Mouse (Mus musculus) midbrain, embryonic 13.5 days (tissue): ENCODE measurements around the gene Syndig1. TPM values are rescaled to one million over a fixed set of nuclear protein-coding genes. Genes with fewer than 3 reads are reported as not detected.

Experiments
- ATAC-seq: fragments of 200-750 bp; cut with Nextera tagmentation; 2 replicates; pipeline ENCODE4 v1.8.0; 2017; ENCODE audit warnings: mild to moderate bottlenecking, moderate TSS enrichment, moderate library complexity
- H3K27ac ChIP-seq: fragments of 300-500 bp; sonication (generic); 2 replicates; pipeline ENCODE4 v1.5.1; 2015; ENCODE audit warnings: inconsistent platforms, mild to moderate bottlenecking, moderate library complexity
- H3K27me3 ChIP-seq: fragments of 300-500 bp; sonication (generic); 2 replicates; pipeline ENCODE4 v1.6.1; 2015; ENCODE audit warnings: mild to moderate bottlenecking, inconsistent platforms
- H3K36me3 ChIP-seq: fragments of 300-500 bp; sonication (generic); 2 replicates; pipeline ENCODE4 v1.6.1; 2015; ENCODE audit warnings: mild to moderate bottlenecking, inconsistent platforms
- H3K4me1 ChIP-seq: fragments of 300-500 bp; sonication (generic); replicated peaks from 2 replicates; pipeline ENCODE4 v1.6.1; 2015; ENCODE audit warnings: inconsistent platforms
- H3K4me2 ChIP-seq: fragments of 300-500 bp; sonication (generic); replicated peaks from 2 replicates; pipeline ENCODE4 v1.6.1; 2015; ENCODE audit warnings: moderate library complexity, mild to moderate bottlenecking, inconsistent platforms
- H3K4me3 ChIP-seq: fragments of 300-500 bp; sonication (generic); replicated peaks from 2 replicates; pipeline ENCODE4 v1.5.1; 2015; ENCODE audit warnings: mild to moderate bottlenecking, inconsistent platforms
- H3K9ac ChIP-seq: fragments of 300-500 bp; sonication (generic); replicated peaks from 2 replicates; pipeline ENCODE4 v1.6.1; 2015; ENCODE audit warnings: mild to moderate bottlenecking, inconsistent platforms
- H3K9me3 ChIP-seq: fragments of 300-500 bp; sonication (generic); 2 replicates; pipeline ENCODE4 v1.6.1; 2016; ENCODE audit warnings: mild to moderate bottlenecking, inconsistent platforms
- WGBS: fragments of 180-500 bp; shearing (Covaris S2); methylation state at CpG from one replicate; pipeline ENCODE4 v1.1.7; 2015; 5-methylcytosine and 5-hydroxymethylcytosine counted together
- polyA plus RNA-seq: library from polyadenylated mRNA; unstranded; fragments of >200 nt; fragmentation: Nextera tagmentation; extraction: Ambion mirVana; gene quantifications from 2 replicates; pipeline ENCODE4 v1.2.1, GENCODE M21; 2015

The Syndig1 gene
- polyA plus RNA-seq, 1 experiment from 2014 or later = 14.7 TPM

DNA sequence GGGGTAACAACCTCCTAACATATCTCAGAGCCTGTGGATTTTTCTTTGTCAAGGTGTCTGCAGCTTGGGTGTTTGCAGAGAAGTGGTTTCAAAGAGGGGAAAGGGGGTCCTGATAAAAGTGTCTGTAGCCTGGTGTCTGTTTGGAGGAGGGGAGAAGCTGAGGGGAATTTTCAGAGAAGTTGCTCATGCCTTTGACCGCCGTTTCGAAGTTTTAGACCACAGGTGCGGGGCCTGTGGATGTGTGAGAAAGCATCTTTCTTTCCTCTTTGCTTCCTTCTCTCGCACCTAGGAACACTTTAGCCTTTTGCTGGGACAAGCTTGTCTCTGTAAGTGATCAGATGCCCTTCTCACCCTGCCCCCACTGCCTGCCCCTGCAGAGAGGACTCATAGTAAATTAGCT is 3.3 kb downstream of the Syndig1 start:
- Histone ChIP-seq H3K9me3 (no peaks in the 10 kb centered on the region), H3K9ac (peak overlapping the region; percentile 73), H3K27me3 (peaks cover 46% of the 10 kb centered on the region), H3K4me3 (peak overlapping the region; percentile 70), H3K4me1 (peaks cover 21% of the 10 kb centered on the region), H3K36me3 (no peaks in the 10 kb centered on the region), H3K27ac (no peak overlapping the region), H3K4me2 (peak overlapping the region; percentile 93)
- no peak for ATAC-seq
- 9% methylated on average over 5 of the region's 5 CpGs for WGBS

DNA sequence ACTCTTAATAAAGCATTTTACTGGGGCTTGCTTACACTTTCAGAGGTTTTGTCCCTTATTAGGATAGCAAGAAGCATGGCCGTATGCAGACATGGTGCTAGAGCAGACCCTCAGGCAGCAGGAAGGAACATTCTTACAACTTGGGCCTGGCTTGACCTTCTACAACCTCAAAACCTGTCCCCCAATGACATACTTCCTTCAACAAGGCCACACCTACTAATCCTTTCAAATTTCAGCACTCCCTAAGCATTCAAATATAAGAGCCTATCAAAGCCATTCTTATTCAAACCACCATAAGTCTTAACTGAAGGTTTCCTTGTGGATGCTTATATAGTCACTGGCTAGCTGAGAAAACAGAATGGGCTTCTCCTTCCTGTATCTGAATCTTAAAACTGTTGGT is 6.1 kb downstream of the Syndig1 start:
- Histone ChIP-seq H3K4me1 (peaks cover 19% of the 10 kb centered on the region), H3K27me3 (peaks cover 35% of the 10 kb centered on the region), H3K9ac (no peak overlapping the region), H3K36me3 (no peaks in the 10 kb centered on the region), H3K27ac (no peak overlapping the region), H3K4me3 (no peak overlapping the region), H3K9me3 (no peaks in the 10 kb centered on the region), H3K4me2 (no peak overlapping the region)
- WGBS = 98% methylated on average over 1 of the region's 1 CpGs
- no peak for ATAC-seq

DNA sequence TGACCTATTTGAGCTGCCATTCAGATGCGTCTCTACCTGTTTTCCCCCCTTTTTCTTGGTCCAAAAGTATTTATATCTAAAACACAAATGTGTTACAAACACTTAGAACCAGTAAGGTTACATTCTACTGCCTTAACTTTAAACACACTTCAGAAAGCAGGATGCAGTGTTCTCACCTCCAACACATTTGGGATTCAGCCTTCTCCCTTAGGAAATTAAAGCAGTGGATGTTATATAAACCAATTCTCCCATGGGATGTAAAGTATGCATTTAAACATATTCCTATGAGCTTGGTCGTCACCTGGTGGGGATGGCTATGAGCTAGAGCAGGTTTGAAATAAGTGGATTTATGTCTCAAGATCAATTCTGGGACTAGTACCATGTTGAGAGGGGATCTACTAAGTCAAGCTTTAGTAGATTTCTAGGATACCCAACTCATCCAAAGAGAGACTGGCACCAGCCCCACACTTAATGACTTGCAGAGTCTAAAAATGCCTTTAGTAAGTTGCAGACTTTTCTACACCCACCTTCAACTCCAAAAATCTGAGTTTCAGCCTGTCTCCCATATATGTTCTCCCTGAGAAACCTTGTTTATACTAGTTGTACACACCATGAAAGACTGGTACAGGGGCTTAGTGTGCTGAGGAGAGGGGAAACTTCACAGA is 7.6 kb downstream of the Syndig1 start:
- Histone ChIP-seq H3K4me2 (no peak overlapping the region), H3K9me3 (no peaks in the 10 kb centered on the region), H3K4me3 (no peak overlapping the region), H3K4me1 (peaks cover 10% of the 10 kb centered on the region), H3K9ac (no peak overlapping the region), H3K36me3 (no peaks in the 10 kb centered on the region), H3K27ac (no peak overlapping the region), H3K27me3 (peaks cover 23% of the 10 kb centered on the region)
- no peak for ATAC-seq
- WGBS = 84% methylated on average over 2 of the region's 2 CpGs

DNA sequence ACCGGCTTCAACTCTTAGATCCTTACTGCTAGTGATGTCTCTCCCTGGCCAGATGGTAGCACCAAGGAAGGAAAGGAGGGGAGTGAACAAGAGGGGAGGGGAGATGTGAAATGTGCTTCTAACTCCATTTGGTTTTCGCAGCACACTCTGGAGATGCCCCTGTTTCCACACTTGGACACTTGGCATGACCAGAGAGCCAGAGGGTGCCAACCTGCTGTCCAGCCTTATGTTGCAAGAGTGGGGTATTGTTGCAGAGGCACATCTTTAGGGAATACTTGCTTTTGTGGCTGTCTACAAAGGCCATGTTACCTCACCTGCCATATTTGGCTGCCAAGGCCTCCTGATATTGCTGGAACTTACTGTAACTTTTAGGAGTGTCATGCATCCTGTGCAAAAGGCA is 10.7 kb downstream of the Syndig1 start:
- Histone ChIP-seq H3K36me3 (no peaks in the 10 kb centered on the region), H3K27me3 (no peaks in the 10 kb centered on the region), H3K27ac (no peak overlapping the region), H3K4me3 (no peak overlapping the region), H3K4me1 (no peaks in the 10 kb centered on the region), H3K9ac (no peak overlapping the region), H3K9me3 (no peaks in the 10 kb centered on the region), H3K4me2 (no peak overlapping the region)
- ATAC-seq = no peak
- WGBS = 97% methylated on average over 2 of the region's 2 CpGs

DNA sequence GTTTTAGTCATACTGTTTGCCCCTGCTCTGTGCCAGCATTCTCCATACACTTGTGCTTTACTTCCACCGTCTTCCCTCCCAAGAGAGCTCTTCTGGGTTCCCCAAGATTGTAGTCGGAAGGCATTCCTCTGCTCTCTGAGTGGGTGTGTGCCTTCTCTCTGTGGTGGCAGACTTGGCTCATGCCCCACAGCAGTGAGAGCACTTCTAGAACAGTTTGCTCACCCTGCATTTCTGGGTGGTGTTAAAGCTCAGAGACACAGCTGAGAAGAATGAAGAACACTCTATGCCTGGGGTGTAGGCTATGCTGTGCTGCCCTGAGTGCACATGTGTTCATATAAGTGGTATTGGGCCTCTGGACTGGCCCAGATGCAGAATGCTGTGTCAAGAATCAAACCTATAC is 15.6 kb downstream of the Syndig1 start:
- ATAC-seq = no peak
- no peak overlapping the region for H3K27ac ChIP-seq
- no peaks in the 10 kb centered on the region for H3K9me3 ChIP-seq
- H3K9ac ChIP-seq = no peak overlapping the region
- H3K4me3 ChIP-seq = no peak overlapping the region
- no peaks in the 10 kb centered on the region for H3K36me3 ChIP-seq
- no peak overlapping the region for H3K4me2 ChIP-seq
- 86% methylated on average over 2 of the region's 2 CpGs for WGBS
- H3K27me3 ChIP-seq = no peaks in the 10 kb centered on the region
- no peaks in the 10 kb centered on the region for H3K4me1 ChIP-seq

DNA sequence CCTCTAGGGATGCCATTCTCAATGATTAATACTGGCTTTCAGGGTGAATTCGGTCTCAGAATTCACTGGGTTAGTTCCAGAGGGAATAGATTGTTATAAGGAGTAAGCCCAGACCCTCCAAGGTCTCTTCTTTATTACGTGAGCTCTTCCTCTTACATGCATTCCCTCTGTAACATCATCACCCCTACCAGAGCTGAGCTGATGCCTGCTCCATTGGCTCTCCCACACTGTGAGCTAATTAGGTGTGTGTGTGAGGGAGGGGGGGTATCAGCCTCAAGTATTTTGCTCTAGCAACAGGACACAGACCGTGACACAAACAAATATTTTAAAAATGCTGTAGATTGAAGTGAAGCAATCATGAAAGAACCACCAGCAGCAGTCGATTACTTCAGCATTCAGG is 19.8 kb downstream of the Syndig1 start:
- Histone ChIP-seq H3K4me2 (no peak overlapping the region), H3K36me3 (no peaks in the 10 kb centered on the region), H3K27ac (no peak overlapping the region), H3K9me3 (no peaks in the 10 kb centered on the region), H3K4me3 (no peak overlapping the region), H3K4me1 (no peaks in the 10 kb centered on the region), H3K27me3 (no peaks in the 10 kb centered on the region), H3K9ac (no peak overlapping the region)
- 73% methylated on average over 4 of the region's 4 CpGs for WGBS
- no peak for ATAC-seq

DNA sequence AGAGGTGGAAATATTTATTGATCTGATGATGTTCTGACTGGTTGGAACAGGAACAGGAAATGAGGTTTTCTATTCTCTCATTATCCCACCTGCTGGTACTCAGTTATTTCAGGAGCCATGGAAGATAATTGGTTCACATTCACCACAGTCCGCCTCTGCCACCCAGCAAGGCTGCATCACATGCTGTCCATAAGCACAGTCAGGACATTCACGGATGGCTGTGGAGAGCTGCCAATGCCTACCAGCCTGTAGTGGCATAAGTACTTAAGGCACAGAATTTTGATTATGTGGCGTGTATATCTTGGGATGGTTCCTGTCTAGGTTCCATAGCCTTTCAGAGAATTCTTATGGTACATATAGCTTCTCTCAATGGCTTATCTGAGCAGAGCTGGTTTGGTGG is 32.0 kb downstream of the Syndig1 start:
- Histone ChIP-seq H3K4me3 (no peak overlapping the region), H3K27me3 (no peaks in the 10 kb centered on the region), H3K36me3 (no peaks in the 10 kb centered on the region), H3K4me2 (no peak overlapping the region), H3K4me1 (no peaks in the 10 kb centered on the region), H3K9me3 (no peaks in the 10 kb centered on the region), H3K27ac (no peak overlapping the region), H3K9ac (no peak overlapping the region)
- WGBS = 90% methylated on average over 3 of the region's 3 CpGs
- no peak for ATAC-seq

DNA sequence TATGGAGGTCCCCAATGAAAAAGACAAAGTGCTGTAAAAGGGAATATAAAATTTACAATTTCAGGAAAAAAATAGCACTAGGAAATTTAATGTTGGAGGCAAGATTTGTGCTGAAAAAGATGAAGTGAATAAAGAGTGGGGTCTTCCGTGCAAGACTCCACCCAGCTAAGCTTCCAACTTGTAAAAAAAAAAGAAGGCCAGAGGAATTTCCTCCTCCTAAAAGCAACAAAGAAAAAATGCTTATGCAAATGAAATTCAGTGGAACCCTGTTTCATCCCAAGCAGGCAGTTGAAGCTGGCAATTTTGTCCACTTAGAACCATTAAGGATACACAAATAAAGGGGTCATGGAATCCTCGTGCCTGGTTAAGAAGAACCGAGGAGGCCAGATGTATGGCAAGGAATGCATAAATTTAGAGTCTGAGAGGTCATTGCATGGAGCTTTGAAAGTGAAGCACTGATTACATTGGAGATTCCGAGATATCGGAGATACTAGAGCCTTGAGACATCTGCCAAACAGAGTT is 37.0 kb downstream of the Syndig1 start:
- Histone ChIP-seq H3K36me3 (no peaks in the 10 kb centered on the region), H3K4me1 (no peaks in the 10 kb centered on the region), H3K9me3 (no peaks in the 10 kb centered on the region), H3K9ac (no peak overlapping the region), H3K27me3 (no peaks in the 10 kb centered on the region), H3K4me3 (no peak overlapping the region), H3K27ac (no peak overlapping the region), H3K4me2 (no peak overlapping the region)
- ATAC-seq = no peak
- 68% methylated on average over 5 of the region's 5 CpGs for WGBS

DNA sequence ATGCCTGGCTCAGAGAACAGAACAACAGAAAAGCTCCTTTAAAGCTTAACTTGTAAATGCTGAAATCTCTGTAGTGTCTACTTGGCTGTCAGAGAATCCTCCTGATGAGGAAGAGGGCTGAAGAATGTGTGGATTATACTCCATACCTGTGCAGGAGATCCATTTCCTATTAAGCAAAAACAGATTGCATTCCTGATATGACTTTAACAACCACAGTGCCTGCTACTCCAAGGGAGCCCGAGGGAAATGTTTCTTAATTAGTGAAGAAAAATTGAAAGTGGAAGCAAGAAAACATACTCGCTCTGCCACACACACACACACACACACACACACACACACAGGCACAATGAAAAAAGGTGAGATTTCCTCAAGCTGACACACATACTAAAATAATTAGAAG is 41.5 kb downstream of the Syndig1 start:
- H3K4me3 ChIP-seq = no peak overlapping the region
- no peak overlapping the region for H3K27ac ChIP-seq
- no peaks in the 10 kb centered on the region for H3K36me3 ChIP-seq
- H3K4me1 ChIP-seq = no peaks in the 10 kb centered on the region
- H3K27me3 ChIP-seq = no peaks in the 10 kb centered on the region
- peak; percentile 27; the same call in 1 of the 2 replicates for ATAC-seq
- H3K9me3 ChIP-seq = no peaks in the 10 kb centered on the region
- H3K4me2 ChIP-seq = no peak overlapping the region
- H3K9ac ChIP-seq = no peak overlapping the region
- 77% methylated on average over 2 of the region's 2 CpGs for WGBS

DNA sequence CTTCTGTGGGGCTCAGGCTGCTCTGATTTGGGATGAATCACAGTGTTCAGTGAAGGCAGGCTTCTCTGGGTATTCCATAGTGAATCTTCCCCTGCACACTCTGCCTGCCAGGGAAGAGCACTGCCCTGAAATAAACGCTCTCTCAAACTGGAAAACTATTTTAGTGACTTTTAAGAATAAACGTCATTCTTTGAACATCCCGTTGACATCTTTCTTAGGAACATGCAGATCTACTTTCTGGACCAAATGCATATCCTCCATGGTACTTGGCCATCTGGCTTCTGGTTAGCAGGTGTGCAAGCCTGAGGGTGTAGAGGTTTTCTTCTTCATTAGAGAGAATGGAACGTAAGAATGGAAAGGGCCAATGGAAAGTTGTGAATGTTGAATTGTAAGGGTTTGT is 43.5 kb downstream of the Syndig1 start:
- no peak overlapping the region for H3K9ac ChIP-seq
- WGBS = 93% methylated on average over 4 of the region's 4 CpGs
- H3K9me3 ChIP-seq = no peaks in the 10 kb centered on the region
- no peak for ATAC-seq
- H3K4me3 ChIP-seq = no peak overlapping the region
- H3K27me3 ChIP-seq = no peaks in the 10 kb centered on the region
- no peaks in the 10 kb centered on the region for H3K4me1 ChIP-seq
- no peak overlapping the region for H3K4me2 ChIP-seq
- H3K27ac ChIP-seq = no peak overlapping the region
- no peaks in the 10 kb centered on the region for H3K36me3 ChIP-seq

DNA sequence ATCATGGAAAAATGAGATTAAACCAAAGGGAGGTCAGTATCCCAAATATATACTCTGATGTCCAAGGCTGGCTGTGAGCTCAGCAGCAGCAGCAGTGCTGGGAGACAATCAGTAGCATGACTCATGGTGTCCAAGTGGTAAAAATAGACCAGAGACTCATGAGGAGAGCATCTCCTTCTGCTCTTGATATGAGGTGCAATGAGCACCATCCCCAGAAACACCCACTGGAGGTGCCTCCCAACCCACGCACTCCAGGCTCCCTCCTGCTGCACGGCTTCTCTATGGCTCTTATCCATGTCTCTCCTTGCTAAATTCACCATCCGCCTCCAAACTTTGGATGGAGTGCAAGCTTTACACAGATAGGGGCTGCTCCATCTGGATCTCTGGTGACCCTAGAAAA is 44.3 kb downstream of the Syndig1 start:
- H3K4me1 ChIP-seq = no peaks in the 10 kb centered on the region
- H3K36me3 ChIP-seq = no peaks in the 10 kb centered on the region
- no peak overlapping the region for H3K27ac ChIP-seq
- no peaks in the 10 kb centered on the region for H3K27me3 ChIP-seq
- no peak for ATAC-seq
- H3K4me3 ChIP-seq = no peak overlapping the region
- H3K4me2 ChIP-seq = no peak overlapping the region
- no peaks in the 10 kb centered on the region for H3K9me3 ChIP-seq
- H3K9ac ChIP-seq = no peak overlapping the region
- WGBS = 97% methylated on average over 3 of the region's 3 CpGs

DNA sequence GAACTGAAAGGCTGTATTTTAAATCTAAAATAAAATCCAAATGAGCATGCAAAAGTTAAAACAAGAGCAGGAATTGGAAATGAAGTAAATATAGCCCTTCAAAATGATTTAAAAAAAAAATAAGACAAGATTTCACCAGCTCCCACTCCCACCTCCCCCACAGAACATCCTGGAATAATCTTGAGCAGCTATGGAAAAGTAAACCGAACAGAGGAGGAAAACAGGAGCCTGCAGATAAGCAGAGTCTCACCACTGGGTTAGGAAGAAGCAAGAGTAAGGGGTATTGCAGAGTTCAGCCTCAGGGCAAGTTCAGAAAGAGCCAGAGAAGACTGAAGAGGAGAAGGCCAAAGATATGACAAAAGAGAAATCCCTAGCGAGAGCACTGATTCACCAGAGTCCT is 48.9 kb downstream of the Syndig1 start:
- no peaks in the 10 kb centered on the region for H3K27me3 ChIP-seq

DNA sequence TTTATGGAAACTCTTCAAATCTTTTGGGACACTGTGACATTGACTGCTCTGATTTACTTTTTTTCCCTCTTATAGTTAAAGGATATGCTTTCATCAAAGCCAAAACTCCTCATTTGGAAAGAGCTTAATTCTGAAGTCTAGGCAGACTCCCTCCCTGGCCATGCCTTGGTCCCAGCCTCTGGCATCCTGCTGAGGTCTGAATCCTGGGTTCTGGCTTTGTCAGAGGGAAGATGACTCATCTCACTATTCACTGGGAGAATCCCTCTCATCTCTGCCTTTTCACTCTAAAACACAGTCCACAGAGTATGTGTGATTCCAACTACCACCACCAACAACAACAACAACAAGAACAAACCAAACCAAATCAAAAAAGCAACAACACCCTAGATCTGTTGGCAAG is 58.6 kb downstream of the Syndig1 start:
- H3K27me3 ChIP-seq = no peaks in the 10 kb centered on the region
- H3K4me2 ChIP-seq = no peak overlapping the region
- no peaks in the 10 kb centered on the region for H3K9me3 ChIP-seq
- no peak overlapping the region for H3K9ac ChIP-seq
- H3K27ac ChIP-seq = no peak overlapping the region
- peaks cover 6% of the 10 kb centered on the region for H3K4me1 ChIP-seq
- no peak overlapping the region for H3K4me3 ChIP-seq
- H3K36me3 ChIP-seq = no peaks in the 10 kb centered on the region
- no peak for ATAC-seq

More for the DNA sequence above, 48.9 kb downstream of the Syndig1 start:
- no peak overlapping the region for H3K27ac ChIP-seq
- H3K36me3 ChIP-seq = no peaks in the 10 kb centered on the region
- no peak overlapping the region for H3K9ac ChIP-seq
- no peak overlapping the region for H3K4me2 ChIP-seq
- ATAC-seq = no peak
- H3K9me3 ChIP-seq = no peaks in the 10 kb centered on the region
- no peaks in the 10 kb centered on the region for H3K4me1 ChIP-seq
- no peak overlapping the region for H3K4me3 ChIP-seq
- 84% methylated on average over 2 of the region's 2 CpGs for WGBS
